Mouse (Mus musculus) G1E (cell line): ENCODE measurements around the gene Lrrc75a. TPM values are rescaled to one million over a fixed set of nuclear protein-coding genes. Genes with fewer than 3 reads are reported as not detected.

Experiments used
- ATAC-seq: 2 replicates; pipeline ENCODE4 v1.8.0; 2016; ENCODE audit warnings: mild to moderate bottlenecking; ENCODE audit not compliant: insufficient number of reproducible peaks, poor library complexity, low FRiP score, severe bottlenecking; ENCODE audit errors: extremely low read depth
- DNase-seq: peaks from one replicate; pipeline ENCODE4 v3.0.0; 2012; ENCODE audit warnings: low spot score
- H3K27me3 ChIP-seq: 2 replicates; pipeline ENCODE4 v1.6.1; 2012; ENCODE audit warnings: mild to moderate bottlenecking, low read length, inconsistent platforms; ENCODE audit not compliant: insufficient read depth
- H3K36me3 ChIP-seq: replicated peaks from 2 replicates; pipeline ENCODE3; 2012; ENCODE audit warnings: mild to moderate bottlenecking, inconsistent platforms
- H3K4me1 ChIP-seq: 2 replicates; pipeline ENCODE4 v1.6.1; 2012; ENCODE audit warnings: low read depth, low read length, inconsistent platforms, mixed read lengths; ENCODE audit not compliant: insufficient read depth
- H3K4me3 ChIP-seq: 2 replicates; pipeline ENCODE4 v1.5.1; 2012; ENCODE audit warnings: low read depth, mild to moderate bottlenecking, inconsistent platforms, low read length, moderate library complexity, mixed read lengths
- H3K9me3 ChIP-seq: replicated peaks from 2 replicates; pipeline ENCODE4 v1.6.1; 2012; ENCODE audit warnings: inconsistent platforms
- CTCF ChIP-seq: IDR thresholded peaks from 2 replicates; pipeline ENCODE4 v1.5.1; 2012; ENCODE audit warnings: low read depth, low read length, inconsistent platforms, mixed read lengths
- GATA1 ChIP-seq: IDR thresholded peaks from 2 replicates; pipeline ENCODE4 v1.6.1; 2012; ENCODE audit warnings: borderline replicate concordance, low read length, inconsistent platforms, mixed read lengths
- GATA2 ChIP-seq: IDR thresholded peaks from 2 replicates; pipeline ENCODE4 v1.6.1; 2012; ENCODE audit warnings: low read depth, low read length, inconsistent platforms, borderline replicate concordance
- POLR2AphosphoS5 ChIP-seq: IDR thresholded peaks from 2 replicates; pipeline ENCODE4 v1.6.1; 2012; ENCODE audit warnings: low read depth, low read length, inconsistent platforms; ENCODE audit not compliant: insufficient replicate concordance
- TAL1 ChIP-seq: conservative IDR thresholded peaks from 2 replicates; pipeline ENCODE4 v1.6.1; 2012; ENCODE audit warnings: low read depth, low read length, inconsistent platforms, mixed read lengths
- polyA plus RNA-seq: library from polyadenylated mRNA; stranded (reverse); fragments of >175 nt; gene quantifications from 2 replicates; pipeline ENCODE4 v1.2.3, GENCODE M21; 2012
- total RNA-seq, 2 experiments: library from RNA; stranded (forward) in 1 of 2; stranded (reverse) in 1 of 2; fragments of 200-1000 nt in 1 of 2; fragments of >200 nt in 1 of 2; fragmentation: Nextera tagmentation in 1 of 2; gene quantifications; 2 replicates each; pipeline ENCODE4 v1.2.3; 2014 to 2017

The Lrrc75a gene
- total and polyA plus RNA-seq, 3 experiments: 0.27 to 1.7 (median 0.30) TPM

DNA sequence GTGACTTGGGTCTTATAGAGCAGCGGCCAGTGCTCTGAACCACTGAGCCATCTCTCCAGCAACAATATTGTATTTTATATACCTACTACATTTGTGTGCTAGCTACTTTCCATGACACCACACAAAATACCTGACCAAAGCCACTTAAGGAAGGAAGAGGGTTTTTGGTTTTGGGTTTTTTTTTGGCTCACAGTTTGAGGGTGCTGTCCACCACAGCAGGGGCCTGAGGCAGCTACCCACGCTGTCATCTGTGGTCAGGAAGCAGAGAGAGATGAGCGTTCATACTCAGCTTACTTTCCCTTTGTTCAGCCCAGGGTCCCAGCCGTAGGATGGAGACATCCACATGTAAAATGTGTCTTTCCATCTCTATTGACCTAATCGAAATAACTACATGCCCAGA, 61.3 kb downstream of the Lrrc75a start:
- Histone ChIP-seq H3K27me3 (no peaks in the 10 kb centered on the region), H3K9me3 (no peaks in the 10 kb centered on the region), H3K4me1 (peaks cover 38% of the 10 kb centered on the region), H3K4me3 (no peak overlapping the region), H3K36me3 (peaks cover 97% of the 10 kb centered on the region)
- DNase-seq (no peak), ATAC-seq (no peak)
- TF ChIP-seq GATA2 (no peak), GATA1 (no peak), TAL1 (no peak), CTCF (no peak), POLR2AphosphoS5 (no peak)

DNA sequence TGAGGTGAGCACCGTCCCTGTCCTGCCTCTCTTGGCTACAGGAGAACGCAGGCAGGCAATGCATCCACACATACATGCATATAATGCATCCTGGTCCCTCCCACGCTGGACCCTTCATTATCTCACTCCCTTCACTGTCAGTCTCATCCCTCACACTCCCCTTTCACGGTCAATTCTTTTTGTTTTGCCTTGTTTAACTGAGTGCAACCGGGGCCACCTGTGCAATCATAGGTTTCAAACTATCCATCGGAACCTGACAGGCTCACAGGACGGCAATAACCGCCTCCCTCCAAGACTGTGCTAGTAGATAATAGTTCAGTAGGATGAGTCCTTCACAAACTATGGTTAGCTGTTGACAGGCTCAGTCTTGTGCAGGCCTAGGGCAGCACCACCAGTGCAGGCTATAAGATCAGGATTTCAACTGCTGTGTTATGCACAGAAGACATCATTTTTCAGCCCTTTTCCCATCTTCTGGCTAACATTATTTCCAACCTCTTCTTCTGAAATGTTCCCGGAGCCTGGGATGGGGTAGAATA, 63.6 kb downstream of the Lrrc75a start:
- H3K9me3 ChIP-seq: no peaks in the 10 kb centered on the region
- no peak for DNase-seq
- no peak for ATAC-seq
- H3K27me3 ChIP-seq: no peaks in the 10 kb centered on the region
- H3K4me1 ChIP-seq: peaks cover 45% of the 10 kb centered on the region
- TF ChIP-seq GATA1 (no peak), TAL1 (no peak), POLR2AphosphoS5 (no peak), GATA2 (no peak), CTCF (no peak)
- H3K4me3 ChIP-seq: no peak overlapping the region
- H3K36me3 ChIP-seq: peaks cover 92% of the 10 kb centered on the region

DNA sequence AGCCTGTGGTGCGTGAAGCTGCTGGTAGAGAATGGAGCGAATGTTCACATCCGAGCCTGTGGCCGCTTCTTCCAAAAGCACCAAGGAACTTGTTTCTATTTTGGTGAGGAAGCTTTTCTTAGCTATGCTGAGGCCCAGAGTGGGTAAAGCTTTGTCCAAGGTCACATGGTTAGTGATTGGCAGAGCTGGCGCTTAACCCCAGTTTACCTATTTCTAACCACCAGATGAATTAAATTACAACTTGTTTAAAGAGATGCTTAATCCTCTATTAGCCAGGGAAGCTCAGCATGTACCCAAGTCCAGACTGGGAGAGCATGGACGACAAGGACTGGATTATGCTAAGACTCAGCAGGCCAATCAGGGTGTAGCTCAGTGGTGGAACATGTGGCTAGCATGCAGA, 65.3 kb downstream of the Lrrc75a start:
- ATAC-seq (no peak), DNase-seq (no peak)
- peaks cover 92% of the 10 kb centered on the region for H3K36me3 ChIP-seq
- TF ChIP-seq TAL1 (no peak), CTCF (no peak), GATA1 (no peak), GATA2 (no peak), POLR2AphosphoS5 (no peak)
- no peaks in the 10 kb centered on the region for H3K9me3 ChIP-seq
- peaks cover 54% of the 10 kb centered on the region for H3K4me1 ChIP-seq
- no peaks in the 10 kb centered on the region for H3K27me3 ChIP-seq
- no peak overlapping the region for H3K4me3 ChIP-seq

DNA sequence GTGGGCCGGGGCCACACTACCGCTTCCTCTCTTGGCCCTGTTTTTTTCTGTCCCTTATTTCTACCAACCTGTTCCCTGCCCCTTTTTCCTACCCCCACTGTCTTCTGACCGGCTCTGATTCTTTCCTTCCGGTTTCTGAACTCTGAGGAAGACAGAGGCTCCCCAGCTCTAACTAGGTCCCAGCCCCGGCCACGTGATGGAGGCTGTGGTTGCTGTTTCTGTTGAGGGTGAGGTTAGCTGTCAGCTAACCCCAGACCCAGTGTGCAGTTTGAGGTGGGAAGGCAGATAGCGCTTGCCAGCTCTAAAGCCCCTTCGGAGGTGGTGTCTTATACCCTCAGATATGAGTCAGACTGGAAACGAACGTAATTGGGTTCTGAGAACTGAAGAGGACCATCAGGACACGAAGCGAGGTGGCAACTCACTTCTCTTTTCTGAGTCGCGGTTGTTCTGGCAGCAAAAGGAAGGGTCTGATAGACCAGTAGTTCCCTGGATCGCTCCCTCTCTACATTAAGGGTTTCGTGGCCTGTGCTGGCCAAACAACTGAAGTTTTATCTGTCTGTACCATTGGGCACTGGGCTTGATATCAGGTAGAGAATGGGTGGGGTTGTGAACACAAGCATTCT, 71.7 kb downstream of the Lrrc75a start:
- ATAC-seq: peak; percentile 75
- DNase-seq: peak; percentile 83
- no peaks in the 10 kb centered on the region for H3K27me3 ChIP-seq
- TF ChIP-seq TAL1 (no peak), POLR2AphosphoS5 (no peak), GATA1 (no peak), CTCF (no peak), GATA2 (no peak)
- peaks cover 37% of the 10 kb centered on the region for H3K36me3 ChIP-seq
- peak overlapping the region; percentile 85 for H3K4me3 ChIP-seq
- H3K4me1 ChIP-seq: peaks cover 76% of the 10 kb centered on the region
- H3K9me3 ChIP-seq: no peaks in the 10 kb centered on the region

DNA sequence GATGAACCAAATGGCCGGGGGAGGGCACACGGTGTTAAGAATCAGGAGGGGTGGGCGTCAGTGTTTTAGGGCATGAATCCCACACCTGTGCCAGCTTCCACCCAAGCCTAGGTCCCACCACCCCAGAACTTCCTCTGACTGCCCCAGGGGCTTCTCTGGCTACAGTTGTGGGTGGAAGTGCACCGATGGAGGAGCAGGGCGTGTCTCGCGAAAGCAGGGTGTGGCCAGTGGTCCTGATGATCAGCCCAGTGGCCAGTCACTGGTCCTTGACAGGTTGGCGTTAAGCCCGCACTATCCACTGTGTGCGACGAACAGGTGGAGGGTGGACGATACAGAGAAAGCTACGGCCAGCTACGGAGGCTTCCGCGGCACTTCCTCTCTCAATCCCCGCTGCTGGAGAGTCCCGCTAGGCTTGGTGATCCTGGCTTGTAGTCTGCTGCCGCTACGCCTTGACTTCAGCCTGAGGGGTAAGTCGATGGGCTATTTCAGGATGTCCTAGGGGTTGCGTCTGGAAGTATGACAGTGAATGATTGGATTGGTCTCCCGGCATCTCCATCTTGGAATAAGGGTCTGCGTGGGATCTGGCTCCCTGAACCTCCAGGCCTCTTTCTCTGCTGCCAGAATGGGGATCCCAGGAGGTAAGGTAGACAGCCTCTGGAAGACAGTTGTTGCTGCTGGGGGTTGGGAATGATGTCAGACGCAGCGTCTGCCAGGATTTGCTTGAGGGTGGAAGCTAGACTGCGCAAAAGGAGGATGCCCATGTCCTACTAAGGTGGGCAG, 72.5 kb downstream of the Lrrc75a start:
- ATAC-seq: peak; percentile 51; the same call in 1 of the 2 replicates

GRCm38 (mm10) chr11:62575297-62575658, 73.0 kb downstream of the Lrrc75a start:
- H3K27me3 ChIP-seq: no peaks in the 10 kb centered on the region
- peak overlapping the region; percentile 85 for H3K4me3 ChIP-seq
- DNase-seq (peak; percentile 73), ATAC-seq (peak; percentile 29; the same call in 1 of the 2 replicates)
- no peaks in the 10 kb centered on the region for H3K9me3 ChIP-seq
- H3K4me1 ChIP-seq: peaks cover 66% of the 10 kb centered on the region
- H3K36me3 ChIP-seq: peaks cover 23% of the 10 kb centered on the region
- no peak for TF ChIP-seq POLR2AphosphoS5
- TF ChIP-seq CTCF: peak; percentile 92
- no peak for TF ChIP-seq GATA2
- TF ChIP-seq GATA1: no peak
- TF ChIP-seq TAL1: no peak

More for the DNA sequence above, 72.5 kb downstream of the Lrrc75a start:
- TF ChIP-seq GATA1: no peak
- TF ChIP-seq GATA2: no peak
- no peak for TF ChIP-seq CTCF
- TF ChIP-seq POLR2AphosphoS5: no peak
- no peak for TF ChIP-seq TAL1
- H3K9me3 ChIP-seq: no peaks in the 10 kb centered on the region
- peak overlapping the region; percentile 85 for H3K4me3 ChIP-seq
- H3K36me3 ChIP-seq: peaks cover 29% of the 10 kb centered on the region
- DNase-seq: peak; percentile 23
- peaks cover 72% of the 10 kb centered on the region for H3K4me1 ChIP-seq
- no peaks in the 10 kb centered on the region for H3K27me3 ChIP-seq
